Mouse (Mus musculus) liver, embryonic 16.5 days (tissue): ENCODE measurements around the gene Aspg. TPM values are rescaled to one million over a fixed set of nuclear protein-coding genes. Genes with fewer than 3 reads are reported as not detected.

Source experiments
- ATAC-seq: fragments of 200-750 bp; cut with Nextera tagmentation; 2 replicates; pipeline ENCODE4 v1.8.0; 2017; ENCODE audit warnings: low read depth, mild to moderate bottlenecking, moderate number of reproducible peaks, moderate library complexity
- H3K27ac ChIP-seq: fragments of 300-500 bp; sonication (generic); 2 replicates; pipeline ENCODE4 v1.5.1; 2014; ENCODE audit warnings: mild to moderate bottlenecking, low read length
- H3K27me3 ChIP-seq: fragments of 300-500 bp; sonication (generic); 2 replicates; pipeline ENCODE4 v1.6.1; 2014; ENCODE audit warnings: low read depth, low read length, mixed read lengths; ENCODE audit not compliant: control insufficient read depth, insufficient read depth
- H3K36me3 ChIP-seq: fragments of 300-500 bp; sonication (generic); 2 replicates; pipeline ENCODE4 v1.6.1; 2014; ENCODE audit warnings: mild to moderate bottlenecking; ENCODE audit not compliant: control insufficient read depth, insufficient read depth
- H3K4me1 ChIP-seq: fragments of 300-500 bp; sonication (generic); 2 replicates; pipeline ENCODE4 v1.6.1; 2014; ENCODE audit warnings: low read depth, low read length, mixed read lengths; ENCODE audit not compliant: control insufficient read depth
- H3K4me2 ChIP-seq: fragments of 300-500 bp; sonication (generic); 2 replicates; pipeline ENCODE4 v1.6.1; 2014; ENCODE audit warnings: low read depth, low read length, mixed read lengths
- H3K4me3 ChIP-seq: fragments of 300-500 bp; sonication (generic); 2 replicates; pipeline ENCODE4 v1.5.1; 2014; ENCODE audit warnings: low read depth, mild to moderate bottlenecking, low read length
- H3K9ac ChIP-seq: fragments of 300-500 bp; sonication (generic); 2 replicates; pipeline ENCODE4 v1.6.1; 2014; ENCODE audit warnings: low read depth, low read length
- H3K9me3 ChIP-seq: fragments of 300-500 bp; sonication (generic); replicated peaks from 2 replicates; pipeline ENCODE4 v1.6.1; 2016; ENCODE audit warnings: low read length; ENCODE audit not compliant: control insufficient read depth
- WGBS: fragments of 180-500 bp; shearing (Covaris S2); extraction: QIAGEN DNeasy Blood & Tissue Kit; methylation state at CpG from one replicate; pipeline ENCODE4 v1.1.7; 2014; ENCODE audit not compliant: insufficient replicate concordance; 5-methylcytosine and 5-hydroxymethylcytosine counted together
- polyA plus RNA-seq: library from polyadenylated mRNA; unstranded; fragments of >200 nt; fragmentation: Nextera tagmentation; extraction: Ambion mirVana; gene quantifications from 2 replicates; pipeline ENCODE4 v1.2.1, GENCODE M21; 2015

Gene Aspg
- polyA plus RNA-seq, 1 experiment from 2014 or later = 0.30 TPM

- no peaks in the 10 kb centered on the region for H3K4me1 ChIP-seq
- no peak overlapping the region for H3K4me2 ChIP-seq
- no peak overlapping the region for H3K27ac ChIP-seq
- no peaks in the 10 kb centered on the region for H3K9me3 ChIP-seq
- H3K9ac ChIP-seq = no peak overlapping the region
- H3K4me3 ChIP-seq = no peak overlapping the region
- H3K27me3 ChIP-seq = peaks cover 11% of the 10 kb centered on the region
- peak; percentile 4; the same call in 1 of the 2 replicates for ATAC-seq
- H3K36me3 ChIP-seq = no peaks in the 10 kb centered on the region
- 49% methylated on average over 6 of the region's 6 CpGs for WGBS
Observed at GRCm38 (mm10) chr12:112151980-112152362, 45.5 kb downstream of the Aspg start.

- WGBS = 64% methylated on average over 12 of the region's 12 CpGs
- Histone ChIP-seq H3K4me1 (no peaks in the 10 kb centered on the region), H3K27ac (no peak overlapping the region), H3K36me3 (no peaks in the 10 kb centered on the region), H3K9me3 (no peaks in the 10 kb centered on the region), H3K27me3 (no peaks in the 10 kb centered on the region), H3K4me3 (no peak overlapping the region), H3K4me2 (no peak overlapping the region), H3K9ac (no peak overlapping the region)
- ATAC-seq = no peak
Observed at GRCm38 (mm10) chr12:112153597-112153996, 47.1 kb downstream of the Aspg start.

- 43% methylated on average over 5 of the region's 5 CpGs for WGBS
- ATAC-seq = no peak
- no peak overlapping the region for H3K27ac ChIP-seq
Observed at GRCm38 (mm10) chr12:112154476-112154875, 48.0 kb downstream of the Aspg start.

GRCm38 (mm10) chr12:112155218-112156051, 49.0 kb downstream of the Aspg start:
- Histone ChIP-seq H3K27me3 (no peaks in the 10 kb centered on the region), H3K4me3 (no peak overlapping the region), H3K9me3 (no peaks in the 10 kb centered on the region), H3K9ac (no peak overlapping the region), H3K4me1 (no peaks in the 10 kb centered on the region), H3K36me3 (no peaks in the 10 kb centered on the region), H3K27ac (no peak overlapping the region), H3K4me2 (no peak overlapping the region)
- ATAC-seq = no peak
- WGBS = 63% methylated on average over 16 of the region's 16 CpGs

More at GRCm38 (mm10) chr12:112154476-112154875, 48.0 kb downstream of the Aspg start:
- no peaks in the 10 kb centered on the region for H3K4me1 ChIP-seq
- H3K4me2 ChIP-seq = no peak overlapping the region
- no peak overlapping the region for H3K9ac ChIP-seq
- H3K27me3 ChIP-seq = no peaks in the 10 kb centered on the region
- H3K36me3 ChIP-seq = no peaks in the 10 kb centered on the region
- no peak overlapping the region for H3K4me3 ChIP-seq
- H3K9me3 ChIP-seq = no peaks in the 10 kb centered on the region

- H3K9me3 ChIP-seq = no peaks in the 10 kb centered on the region
- no peaks in the 10 kb centered on the region for H3K27me3 ChIP-seq
- H3K4me1 ChIP-seq = no peaks in the 10 kb centered on the region
- H3K4me3 ChIP-seq = no peak overlapping the region
- no peak overlapping the region for H3K27ac ChIP-seq
- ATAC-seq = no peak
- H3K4me2 ChIP-seq = no peak overlapping the region
- no peak overlapping the region for H3K9ac ChIP-seq
- H3K36me3 ChIP-seq = no peaks in the 10 kb centered on the region
- 71% methylated on average over 6 of the region's 6 CpGs for WGBS
Observed at GRCm38 (mm10) chr12:112156804-112157203, 50.3 kb downstream of the Aspg start.

GRCm38 (mm10) chr12:112158246-112158645, 51.8 kb downstream of the Aspg start:
- 53% methylated on average over 8 of the region's 8 CpGs for WGBS
- no peak overlapping the region for H3K4me3 ChIP-seq
- no peaks in the 10 kb centered on the region for H3K9me3 ChIP-seq
- H3K9ac ChIP-seq = no peak overlapping the region
- H3K4me1 ChIP-seq = no peaks in the 10 kb centered on the region
- no peak overlapping the region for H3K27ac ChIP-seq
- H3K4me2 ChIP-seq = no peak overlapping the region
- H3K27me3 ChIP-seq = no peaks in the 10 kb centered on the region
- no peak for ATAC-seq
- H3K36me3 ChIP-seq = no peaks in the 10 kb centered on the region

- H3K4me3 ChIP-seq = no peak overlapping the region
- no peak for ATAC-seq
- no peaks in the 10 kb centered on the region for H3K27me3 ChIP-seq
- no peaks in the 10 kb centered on the region for H3K36me3 ChIP-seq
- H3K27ac ChIP-seq = no peak overlapping the region
- H3K9ac ChIP-seq = no peak overlapping the region
- H3K4me1 ChIP-seq = no peaks in the 10 kb centered on the region
- H3K9me3 ChIP-seq = no peaks in the 10 kb centered on the region
- no peak overlapping the region for H3K4me2 ChIP-seq
Observed at GRCm38 (mm10) chr12:112158784-112159183, 52.3 kb downstream of the Aspg start.

GRCm38 (mm10) chr12:112163981-112164839, 57.7 kb downstream of the Aspg start:
- no peak overlapping the region for H3K27ac ChIP-seq
- no peaks in the 10 kb centered on the region for H3K27me3 ChIP-seq
- H3K9me3 ChIP-seq = no peaks in the 10 kb centered on the region
- H3K4me3 ChIP-seq = no peak overlapping the region
- H3K4me1 ChIP-seq = no peaks in the 10 kb centered on the region
- no peaks in the 10 kb centered on the region for H3K36me3 ChIP-seq
- H3K4me2 ChIP-seq = no peak overlapping the region
- ATAC-seq = peak; percentile 28; the same call in 1 of the 2 replicates
- WGBS = 35% methylated on average over 16 of the region's 16 CpGs
- no peak overlapping the region for H3K9ac ChIP-seq

GRCm38 (mm10) chr12:112164840-112165219, 58.4 kb downstream of the Aspg start:
- Histone ChIP-seq H3K36me3 (no peaks in the 10 kb centered on the region), H3K9me3 (no peaks in the 10 kb centered on the region), H3K4me3 (no peak overlapping the region), H3K9ac (no peak overlapping the region), H3K4me2 (no peak overlapping the region), H3K27me3 (no peaks in the 10 kb centered on the region), H3K4me1 (no peaks in the 10 kb centered on the region), H3K27ac (no peak overlapping the region)
- ATAC-seq = no peak
- 44% methylated on average over 6 of the region's 6 CpGs for WGBS
